Mouse (Mus musculus) kidney, embryonic 15.5 days (tissue): ENCODE results near the gene Rps19. TPM values are rescaled to one million over a fixed set of nuclear protein-coding genes. Genes with fewer than 3 reads are reported as not detected.
A peak's percentile ranks its signal among the peaks of the same experiment; 100 is the strongest.
"Not testable (repeated sequence)": the region's sequence is repeated elsewhere in the genome, so short reads cannot be mapped to it uniquely, and the experiment has no call there.

Experiments
- ATAC-seq: fragments of 200-750 bp; cut with Nextera tagmentation; replicated peaks from 2 replicates; pipeline ENCODE4 v1.8.0; 2017; ENCODE audit warnings: moderate TSS enrichment; ENCODE audit not compliant: low FRiP score
- H3K27ac ChIP-seq: fragments of 300-500 bp; sonication (generic); 2 replicates; pipeline ENCODE4 v1.5.1; 2015; ENCODE audit warnings: mild to moderate bottlenecking, inconsistent platforms
- H3K27me3 ChIP-seq: fragments of 300-500 bp; sonication (generic); 2 replicates; pipeline ENCODE4 v1.6.1; 2015; ENCODE audit warnings: inconsistent platforms
- H3K36me3 ChIP-seq: fragments of 300-500 bp; sonication (generic); 2 replicates; pipeline ENCODE4 v1.6.1; 2015; ENCODE audit warnings: inconsistent platforms
- H3K4me1 ChIP-seq: fragments of 300-500 bp; sonication (generic); 2 replicates; pipeline ENCODE4 v1.6.1; 2015; ENCODE audit warnings: inconsistent platforms
- H3K4me2 ChIP-seq: fragments of 300-500 bp; sonication (generic); 2 replicates; pipeline ENCODE4 v1.6.1; 2015; ENCODE audit warnings: moderate library complexity, mild to moderate bottlenecking, inconsistent platforms
- H3K4me3 ChIP-seq: fragments of 300-500 bp; sonication (generic); replicated peaks from 2 replicates; pipeline ENCODE4 v1.5.1; 2015; ENCODE audit warnings: mild to moderate bottlenecking, inconsistent platforms
- H3K9ac ChIP-seq: fragments of 300-500 bp; sonication (generic); 2 replicates; pipeline ENCODE4 v1.6.1; 2015; ENCODE audit warnings: mild to moderate bottlenecking, inconsistent platforms
- H3K9me3 ChIP-seq: fragments of 300-500 bp; sonication (generic); replicated peaks from 2 replicates; pipeline ENCODE4 v1.6.1; 2016; ENCODE audit warnings: inconsistent platforms
- WGBS: fragments of 180-500 bp; shearing (Covaris S2); methylation state at CpG from one replicate; pipeline ENCODE4 v1.1.7; 2015; ENCODE audit warnings: mixed read lengths; 5-methylcytosine and 5-hydroxymethylcytosine counted together
- polyA plus RNA-seq: library from polyadenylated mRNA; unstranded; fragments of >200 nt; fragmentation: Nextera tagmentation; extraction: Ambion mirVana; gene quantifications from 2 replicates; pipeline ENCODE4 v1.2.1, GENCODE M21; 2015

Rps19 gene
- polyA plus RNA-seq, 1 experiment from 2014 or later: 2,383 TPM

GRCm38 (mm10) chr7:24882416-24883199, 1.6 kb upstream of the Rps19 start:
- ATAC-seq: no peak
- H3K4me2 ChIP-seq: no peak overlapping the region
- 93% methylated on average over 9 of the region's 9 CpGs for WGBS
- no peak overlapping the region for H3K9ac ChIP-seq
- H3K27ac ChIP-seq: no peak overlapping the region
- H3K27me3 ChIP-seq: no peaks in the 10 kb centered on the region
- H3K4me1 ChIP-seq: peaks cover 36% of the 10 kb centered on the region
- no peaks in the 10 kb centered on the region for H3K9me3 ChIP-seq
- H3K4me3 ChIP-seq: no peak overlapping the region
- H3K36me3 ChIP-seq: peaks cover 22% of the 10 kb centered on the region

- Histone ChIP-seq H3K27me3 (no peaks in the 10 kb centered on the region), H3K9ac (peak overlapping the region; percentile 100), H3K9me3 (no peaks in the 10 kb centered on the region), H3K4me2 (peak overlapping the region; percentile 70), H3K4me1 (peaks cover 53% of the 10 kb centered on the region), H3K27ac (peak overlapping the region; percentile 94), H3K36me3 (peaks cover 44% of the 10 kb centered on the region), H3K4me3 (peak overlapping the region; percentile 100)
- WGBS: under 1% methylated on average over 47 of the region's 47 CpGs
- ATAC-seq: peak; percentile 5
Observed at GRCm38 (mm10) chr7:24884693-24885291, 621 bp downstream of the Rps19 start.

GRCm38 (mm10) chr7:24885468-24886307, 1.5 kb downstream of the Rps19 start:
- H3K36me3 ChIP-seq: peaks cover 52% of the 10 kb centered on the region

GRCm38 (mm10) chr7:24886308-24886633, 2.1 kb downstream of the Rps19 start:
- no peak for ATAC-seq
- Histone ChIP-seq H3K27me3 (no peaks in the 10 kb centered on the region), H3K4me1 (peaks cover 54% of the 10 kb centered on the region), H3K27ac (peak overlapping the region; percentile 94), H3K9me3 (no peaks in the 10 kb centered on the region), H3K36me3 (peaks cover 58% of the 10 kb centered on the region), H3K4me3 (peak overlapping the region; percentile 100), H3K4me2 (peak overlapping the region; percentile 70), H3K9ac (peak overlapping the region; percentile 100)
- WGBS: 54% methylated on average over 4 of the region's 4 CpGs

More at GRCm38 (mm10) chr7:24885468-24886307, 1.5 kb downstream of the Rps19 start:
- peak overlapping the region; percentile 100 for H3K9ac ChIP-seq
- peak overlapping the region; percentile 94 for H3K27ac ChIP-seq
- peaks cover 52% of the 10 kb centered on the region for H3K4me1 ChIP-seq
- peak overlapping the region; percentile 70 for H3K4me2 ChIP-seq
- H3K9me3 ChIP-seq: no peaks in the 10 kb centered on the region
- WGBS: 26% methylated on average over 12 of the region's 12 CpGs
- no peak for ATAC-seq
- H3K4me3 ChIP-seq: peak overlapping the region; percentile 100
- H3K27me3 ChIP-seq: no peaks in the 10 kb centered on the region

- Histone ChIP-seq H3K9ac (peak overlapping the region; percentile 100), H3K9me3 (no peaks in the 10 kb centered on the region), H3K36me3 (peaks cover 59% of the 10 kb centered on the region), H3K27me3 (no peaks in the 10 kb centered on the region), H3K4me2 (peak overlapping the region; percentile 70), H3K4me1 (peaks cover 54% of the 10 kb centered on the region), H3K4me3 (peak overlapping the region; percentile 100), H3K27ac (peak overlapping the region; percentile 94)
- no peak for ATAC-seq
- WGBS: 65% methylated on average over 4 of the region's 4 CpGs
Observed at GRCm38 (mm10) chr7:24887096-24887495, 2.9 kb downstream of the Rps19 start.

- Histone ChIP-seq H3K36me3 (peaks cover 59% of the 10 kb centered on the region), H3K9me3 (no peaks in the 10 kb centered on the region), H3K4me3 (0 out of 2 replicates have a peak overlapping the region, but pooled peaks have one; percentile 7), H3K9ac (no peak overlapping the region), H3K4me2 (no peak overlapping the region; the same call in 1 of the 2 replicates), H3K27me3 (no peaks in the 10 kb centered on the region), H3K27ac (peak overlapping the region; percentile 94), H3K4me1 (peaks cover 52% of the 10 kb centered on the region)
- peak; percentile 31 for ATAC-seq
- 68% methylated on average over 6 of the region's 6 CpGs for WGBS
Observed at GRCm38 (mm10) chr7:24889431-24890220, 5.5 kb downstream of the Rps19 start.

- peaks cover 49% of the 10 kb centered on the region for H3K4me1 ChIP-seq
- no peak overlapping the region for H3K4me3 ChIP-seq
- 34% methylated on average over 10 of the region's 10 CpGs for WGBS
- no peaks in the 10 kb centered on the region for H3K27me3 ChIP-seq
- H3K4me2 ChIP-seq: no peak overlapping the region
- H3K36me3 ChIP-seq: peaks cover 58% of the 10 kb centered on the region
- peak; percentile 52 for ATAC-seq
- peak overlapping the region; percentile 94 for H3K27ac ChIP-seq
- no peak overlapping the region for H3K9ac ChIP-seq
- H3K9me3 ChIP-seq: no peaks in the 10 kb centered on the region
Observed at GRCm38 (mm10) chr7:24890281-24891216, 6.4 kb downstream of the Rps19 start.

GRCm38 (mm10) chr7:24891241-24892124, 7.3 kb downstream of the Rps19 start:
- 72% methylated on average over 3 of the region's 3 CpGs for WGBS
- H3K4me3 ChIP-seq: no peak overlapping the region

GRCm38 (mm10) chr7:24892125-24892583, 8.0 kb downstream of the Rps19 start:
- Histone ChIP-seq H3K9me3 (no peaks in the 10 kb centered on the region), H3K9ac (no peak overlapping the region), H3K36me3 (peaks cover 42% of the 10 kb centered on the region), H3K4me1 (peaks cover 33% of the 10 kb centered on the region), H3K4me2 (no peak overlapping the region), H3K4me3 (no peak overlapping the region), H3K27ac (no peak overlapping the region), H3K27me3 (no peaks in the 10 kb centered on the region)
- no peak for ATAC-seq
- 70% methylated on average over 2 of the region's 2 CpGs for WGBS

More at GRCm38 (mm10) chr7:24891241-24892124, 7.3 kb downstream of the Rps19 start:
- no peak overlapping the region for H3K9ac ChIP-seq
- H3K4me2 ChIP-seq: no peak overlapping the region
- H3K9me3 ChIP-seq: no peaks in the 10 kb centered on the region
- H3K36me3 ChIP-seq: peaks cover 48% of the 10 kb centered on the region
- no peak for ATAC-seq
- peaks cover 40% of the 10 kb centered on the region for H3K4me1 ChIP-seq
- no peaks in the 10 kb centered on the region for H3K27me3 ChIP-seq
- no peak overlapping the region for H3K27ac ChIP-seq

GRCm38 (mm10) chr7:24895749-24896148, 11.6 kb downstream of the Rps19 start:
- H3K27me3 ChIP-seq, H3K9me3 ChIP-seq, H3K9ac ChIP-seq, H3K4me1 ChIP-seq, H3K27ac ChIP-seq, ATAC-seq, H3K4me3 ChIP-seq, H3K4me2 ChIP-seq, H3K36me3 ChIP-seq: not testable (repeated sequence)
- 92% methylated on average over 2 of the region's 2 CpGs for WGBS
